Mouse (Mus musculus): ENCODE measurements around the gene Wfdc17.

DNA sequence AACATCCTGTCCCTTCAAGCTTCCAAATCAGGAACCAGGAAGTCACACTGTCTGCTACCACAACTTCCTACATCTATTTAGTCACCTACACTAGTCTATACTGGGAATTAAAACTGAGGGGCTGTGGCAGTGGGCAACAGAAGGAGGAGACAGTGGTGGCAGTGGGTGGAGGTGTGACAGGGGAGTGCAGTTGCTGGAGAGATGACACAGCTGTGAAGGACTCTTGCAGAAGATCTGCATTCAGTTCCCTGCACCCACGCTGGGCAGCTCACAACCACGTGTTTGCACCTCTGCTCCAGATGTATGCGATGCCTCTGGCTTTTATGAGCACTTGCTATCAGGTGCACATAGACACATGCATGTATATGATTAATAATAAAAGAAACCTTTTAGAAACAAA, 46.3 kb upstream of the Wfdc17 start:
- TF ChIP-seq CTCF (IDR thresholded peaks at IDR 0.05; ENCODE audit: low read depth) (no peak), EP300 (IDR thresholded peaks at IDR 0.05; ENCODE audit: low read depth) (no peak)
